Mouse (Mus musculus) central nervous system, embryonic 11.5 days (tissue): Measurements from ENCODE around the gene Otx1. TPM values are rescaled to one million over a fixed set of nuclear protein-coding genes. Genes with fewer than 3 reads are reported as not detected.

Source experiments
- polyA plus RNA-seq: library from polyadenylated mRNA; depleted of rRNA; stranded (reverse); fragments of >200 nt; gene quantifications from 2 replicates; pipeline ENCODE4 v1.2.3, GENCODE M21; 2012; rRNA removed

The Otx1 gene
- 27.9 and 35.6 TPM in 2 replicates for polyA plus RNA-seq

GRCm38 (mm10) chr11:22002783-22003340 lies at the start of gene Otx1:
Gene Otx1 (minus strand): TSS chr11:22002897.

